Mouse (Mus musculus) CD4-positive helper T cell, adult 2 months (primary cell): Measurements from ENCODE around the gene Dnajc5.

Experiments
- DNase-seq: peaks from one replicate; pipeline ENCODE4 v3.0.0-alpha.2; 2012; ENCODE audit warnings: low read depth, missing footprints, low spot score

Gene Dnajc5

GRCm38 (mm10) chr2:181520118-181520935 is at the start of gene Dnajc5:
Dnajc5 (plus strand) TSS chr2:181520485.
- peak; percentile 98 for DNase-seq

GRCm38 (mm10) chr2:181471246-181471645 is 49.0 kb upstream of the Dnajc5 start:
- no peak for DNase-seq

GRCm38 (mm10) chr2:181472256-181472827 is 47.9 kb upstream of the Dnajc5 start:
- DNase-seq: no peak

GRCm38 (mm10) chr2:181483120-181483519 is 37.2 kb upstream of the Dnajc5 start:
- DNase-seq: peak; percentile 14

GRCm38 (mm10) chr2:181483562-181484318 is 36.5 kb upstream of the Dnajc5 start:
- peak; percentile 83 for DNase-seq

GRCm38 (mm10) chr2:181484456-181485233 is 35.6 kb upstream of the Dnajc5 start:
- DNase-seq: no peak

GRCm38 (mm10) chr2:181485741-181486140 is 34.5 kb upstream of the Dnajc5 start:
- no peak for DNase-seq

GRCm38 (mm10) chr2:181487338-181488277 is 32.7 kb upstream of the Dnajc5 start:
- no peak for DNase-seq

- DNase-seq: peak; percentile 62
These were observed 28.7 kb upstream of the Dnajc5 start for GRCm38 (mm10) chr2:181491432-181492205.

GRCm38 (mm10) chr2:181492206-181492605 is 28.1 kb upstream of the Dnajc5 start:
- DNase-seq: no peak

- DNase-seq: no peak
These were observed 26.9 kb upstream of the Dnajc5 start, which contains the start of gene Abhd16b for GRCm38 (mm10) chr2:181493156-181493927. Abhd16b (plus strand) TSS chr2:181493206.

- no peak for DNase-seq
These were observed 25.9 kb upstream of the Dnajc5 start for GRCm38 (mm10) chr2:181494266-181494945.

GRCm38 (mm10) chr2:181495845-181496244 is 24.4 kb upstream of the Dnajc5 start:
- peak; percentile 33 for DNase-seq

GRCm38 (mm10) chr2:181496281-181496680 is 24.0 kb upstream of the Dnajc5 start:
- peak; percentile 83 for DNase-seq

- peak; percentile 98 for DNase-seq
These were observed 23.3 kb upstream of the Dnajc5 start, which contains the start of gene Tpd52l2 for GRCm38 (mm10) chr2:181496831-181497547. Tpd52l2 (plus strand) TSS chr2:181497142.

GRCm38 (mm10) chr2:181497548-181497875 is 22.8 kb upstream of the Dnajc5 start:
- peak; percentile 82 for DNase-seq

GRCm38 (mm10) chr2:181498644-181499043 is 21.6 kb upstream of the Dnajc5 start:
- DNase-seq: peak; percentile 16

GRCm38 (mm10) chr2:181509191-181509590 is 11.1 kb upstream of the Dnajc5 start:
- no peak for DNase-seq
